Mouse (Mus musculus) urinary bladder, postnatal 36 days (tissue): Measurements from ENCODE around the gene Blmh.

Experiments
- DNase-seq, 2 experiments: peaks; one replicate each; pipeline ENCODE4 v3.0.0; 2022; ENCODE audit warnings: low spot score in 2 of 2, mixed read lengths in 1 of 2

The Blmh gene

DNA sequence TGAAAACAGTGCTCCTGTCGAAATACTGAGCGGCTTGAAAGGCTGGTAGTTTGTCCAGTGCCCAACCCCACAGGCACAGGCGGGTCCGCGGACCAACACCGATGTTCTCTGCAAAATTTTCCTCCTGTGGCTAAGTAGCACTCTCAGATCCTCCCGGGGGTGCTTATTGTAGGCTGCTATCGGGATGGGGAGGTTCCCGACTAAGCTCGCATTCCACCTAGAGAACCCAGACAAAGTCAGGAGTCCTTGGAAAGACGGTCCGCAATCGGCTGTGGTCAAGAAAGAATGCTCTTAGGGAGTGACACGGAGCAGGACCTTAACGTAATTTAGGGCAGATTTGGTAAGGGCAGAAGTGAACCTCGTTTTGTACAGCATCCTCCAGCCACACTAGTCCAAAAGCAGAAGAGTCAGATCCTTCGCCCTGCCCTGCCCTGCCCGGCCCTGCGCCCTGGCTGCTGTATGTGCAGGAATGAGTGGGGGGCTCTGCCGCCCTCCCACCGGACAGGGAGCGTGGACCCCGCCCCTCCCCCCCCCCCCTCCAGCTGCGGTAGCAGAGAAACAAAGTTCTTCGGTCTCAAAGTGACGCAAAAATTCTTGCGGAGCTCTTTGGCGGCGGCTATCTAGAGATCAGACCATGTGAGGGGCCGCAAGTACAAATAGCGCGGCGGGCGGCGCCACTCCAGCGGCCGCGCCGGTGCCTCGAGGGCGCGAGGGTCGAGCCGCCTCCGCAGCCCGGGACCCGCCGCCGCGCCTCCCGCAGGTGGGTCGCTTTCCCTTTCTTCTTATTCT lies 73.5 kb downstream of the Blmh start, which contains the start of gene Slc6a4:
Gene Slc6a4, plus strand, starts transcription at position 688 of the 789 bp plus-strand sequence.
- peak in 1 of 2 experiments; percentile 19 for DNase-seq

DNA sequence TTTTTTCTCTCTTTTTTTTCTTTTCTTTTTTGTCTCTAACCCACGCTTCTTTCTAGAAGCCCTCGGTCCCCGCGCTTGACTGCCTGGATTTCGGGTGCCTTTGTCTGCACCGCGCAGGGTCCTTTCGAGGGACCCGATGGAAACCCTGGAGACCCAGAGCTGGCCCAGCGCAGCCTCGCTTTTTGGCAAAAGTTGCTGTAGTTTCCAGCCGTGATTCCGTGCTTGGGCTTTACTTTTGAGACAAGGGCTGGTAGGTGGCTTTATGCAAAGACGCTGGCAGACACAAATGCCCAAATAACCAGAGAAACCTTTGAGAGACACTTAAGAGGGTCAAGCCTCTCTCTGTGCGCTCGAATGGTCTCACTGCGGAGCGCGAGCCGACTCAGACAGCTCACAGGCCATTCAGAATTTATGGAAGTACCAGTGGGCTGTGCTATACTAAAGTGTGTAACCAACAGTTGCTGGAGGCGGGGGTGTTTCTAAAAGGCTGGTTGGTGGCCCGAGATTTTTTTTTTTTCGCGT lies 74.2 kb downstream of the Blmh start:
- no peak for DNase-seq

DNA sequence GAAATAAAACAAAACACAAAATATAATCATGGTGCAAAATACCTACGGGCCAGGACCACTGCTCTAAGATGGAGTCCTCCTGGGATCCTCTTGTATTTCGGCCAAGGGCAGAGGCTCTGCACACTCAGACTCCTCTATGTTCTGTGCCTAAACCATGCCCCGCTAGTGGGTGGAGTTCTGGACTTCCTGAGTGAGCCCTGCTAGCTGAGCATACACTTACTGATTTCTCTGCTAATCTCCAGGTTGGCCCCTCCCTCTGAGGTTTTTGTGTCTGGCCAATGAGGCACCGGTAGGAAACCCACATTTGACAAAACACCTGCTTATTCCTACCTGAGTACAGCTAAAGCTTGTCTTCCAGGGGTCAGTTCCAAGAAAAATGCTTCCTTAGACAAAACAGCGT lies 76.1 kb downstream of the Blmh start:
- no peak for DNase-seq

DNA sequence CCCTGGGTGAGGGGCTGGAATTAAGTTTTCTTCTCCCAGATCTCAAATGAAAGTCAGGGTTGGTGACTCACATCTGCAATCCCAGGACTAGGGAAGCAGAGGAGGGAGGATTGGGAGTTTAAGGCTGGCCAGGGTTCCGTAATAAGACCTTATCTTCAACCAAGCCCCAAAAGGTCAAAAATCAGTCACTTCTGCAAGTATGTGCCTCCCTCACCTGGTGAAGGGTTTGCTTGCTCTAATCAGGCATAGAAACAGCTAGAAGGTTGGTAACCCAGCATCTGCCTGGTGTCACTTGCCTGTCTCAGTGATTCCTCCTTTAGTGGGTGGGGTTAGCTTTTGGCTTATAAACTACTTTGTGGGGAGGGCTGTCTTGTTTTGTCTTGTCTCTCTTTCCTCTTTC lies 77.8 kb downstream of the Blmh start:
- no peak for DNase-seq

DNA sequence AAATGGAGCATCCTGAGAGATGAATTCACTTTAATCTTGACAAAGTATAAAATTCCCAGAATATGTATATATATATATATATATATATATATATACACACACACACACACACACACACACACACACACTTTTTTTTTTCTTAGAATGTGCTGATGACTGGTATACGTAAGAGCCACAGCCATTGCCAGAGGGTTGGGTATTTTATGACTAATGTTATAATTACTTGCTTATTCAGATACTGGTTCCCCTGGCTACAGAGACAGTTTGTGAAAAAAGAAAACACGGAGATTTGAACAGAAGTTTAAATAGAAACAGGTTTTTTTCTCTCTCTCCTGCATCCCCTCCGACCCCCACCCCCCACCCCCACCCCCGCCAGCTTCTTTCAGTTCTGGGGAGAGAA lies 81.3 kb downstream of the Blmh start:
- no peak for DNase-seq

DNA sequence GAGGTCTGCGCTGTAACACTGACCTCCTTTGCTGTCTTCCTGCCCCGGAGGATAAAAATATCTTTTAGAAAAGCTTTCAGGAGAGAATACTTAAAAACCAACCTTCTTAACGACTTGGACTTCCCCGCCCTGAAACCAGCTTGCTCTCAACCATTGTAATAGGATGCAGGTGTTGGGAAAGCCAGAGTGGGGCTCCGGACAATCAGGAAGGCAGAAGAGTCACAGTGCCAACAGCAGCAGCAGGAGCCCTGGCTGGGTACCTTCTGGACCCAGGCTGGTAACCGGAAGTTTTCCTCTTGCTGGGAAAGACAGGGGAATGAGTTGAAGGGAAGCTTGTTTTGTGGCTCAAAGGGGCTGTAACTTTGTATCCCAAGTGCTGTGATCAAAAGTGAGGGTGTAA lies 82.0 kb downstream of the Blmh start:
- DNase-seq, result no peak

DNA sequence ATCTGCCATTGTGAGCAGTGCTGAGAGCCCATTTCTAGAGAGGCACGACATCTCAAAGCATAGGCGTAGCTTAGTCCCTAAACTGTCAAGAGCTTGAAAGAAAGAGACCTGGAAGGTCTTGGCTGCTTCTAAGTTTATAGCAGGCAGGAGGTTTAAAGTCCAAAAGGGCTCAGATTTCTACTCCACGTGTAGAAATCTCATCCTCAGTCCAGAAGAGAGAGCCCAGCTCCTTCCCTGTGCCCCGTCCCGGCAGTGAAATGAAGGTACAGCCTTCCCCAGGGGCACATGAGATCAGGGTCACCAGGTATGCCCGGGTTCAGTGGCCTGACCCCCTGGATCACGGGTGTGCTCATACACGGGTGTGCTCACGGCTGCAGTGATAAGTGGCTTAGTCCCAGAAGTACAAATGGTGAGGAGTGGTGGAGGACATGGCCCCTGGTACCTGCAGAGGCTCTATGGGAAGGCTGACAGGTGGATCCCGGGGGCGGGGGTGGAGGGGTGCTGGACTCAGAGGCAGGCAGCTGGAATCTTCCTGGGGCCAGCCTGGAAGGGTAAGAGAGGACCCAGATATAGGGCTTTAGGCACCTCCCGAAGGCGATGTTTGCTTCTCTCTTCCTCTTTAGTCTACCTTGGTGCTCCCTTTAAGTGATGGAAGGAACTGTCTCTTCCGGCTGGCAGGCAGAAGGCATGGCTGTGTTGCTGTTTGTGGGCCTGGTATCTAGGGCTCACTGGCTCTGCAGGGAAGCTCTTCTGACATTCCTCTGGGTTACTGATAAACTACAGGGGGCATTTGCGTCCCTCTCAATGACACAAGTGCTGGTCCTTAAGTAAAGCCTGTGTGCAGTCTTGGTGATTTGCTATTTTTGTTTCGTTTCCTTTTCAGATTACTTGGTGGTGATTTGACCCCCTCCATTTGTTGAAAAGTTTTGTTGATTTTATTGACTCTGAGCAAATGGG lies 84.7 kb downstream of the Blmh start:
- no peak for DNase-seq

DNA sequence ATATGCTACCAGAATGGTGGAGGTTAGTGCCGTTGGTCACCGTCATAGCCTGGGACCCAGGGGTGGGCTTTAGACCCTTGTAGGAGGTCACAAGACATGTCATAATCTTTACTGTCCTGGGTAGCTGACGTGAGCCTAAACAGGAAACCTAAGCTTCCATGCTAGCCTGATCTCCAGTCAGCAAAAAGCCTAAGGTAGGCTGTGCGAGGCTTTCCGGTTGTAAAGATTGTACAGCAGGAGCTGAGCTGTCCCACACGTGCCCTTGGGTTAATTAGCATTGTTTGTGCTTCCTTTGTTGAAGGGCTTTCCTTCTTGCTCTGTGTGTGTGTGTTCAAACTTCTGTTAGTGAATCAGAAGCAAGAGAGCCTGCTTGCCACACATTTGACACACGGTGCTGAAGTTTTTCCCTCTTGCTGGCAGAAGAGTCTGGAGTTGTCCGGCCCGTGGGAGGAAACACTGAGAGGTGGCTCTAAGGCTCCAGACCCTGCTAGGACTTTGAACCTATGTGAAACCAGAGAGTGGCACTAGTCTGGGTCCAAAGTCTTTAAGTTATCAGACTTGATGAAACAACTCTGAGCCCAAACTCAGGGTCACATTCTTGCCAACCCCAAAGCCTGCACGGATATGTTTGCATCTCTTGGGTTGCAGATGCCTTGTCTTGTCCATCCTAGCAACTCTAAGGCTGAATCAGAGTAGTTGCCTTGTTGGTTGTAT lies 86.3 kb downstream of the Blmh start:
- no peak for DNase-seq

DNA sequence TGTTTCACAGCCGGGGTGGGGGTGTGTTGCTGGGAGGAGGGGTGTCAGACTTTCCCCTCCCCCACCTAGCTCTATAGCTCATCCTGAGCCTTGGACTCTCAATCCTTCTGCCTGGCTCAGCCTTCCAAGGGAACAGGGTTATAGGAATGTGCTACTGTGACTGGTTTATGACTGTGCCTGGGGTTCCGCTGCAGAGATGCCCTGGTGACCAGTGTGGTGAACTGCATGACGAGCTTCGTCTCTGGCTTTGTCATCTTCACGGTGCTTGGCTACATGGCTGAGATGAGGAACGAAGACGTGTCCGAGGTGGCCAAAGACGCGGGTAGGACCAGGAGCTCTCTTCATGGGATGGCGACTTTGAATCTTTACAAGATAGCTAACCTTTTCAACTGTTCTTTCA lies 93.4 kb downstream of the Blmh start:
- DNase-seq, result no peak

DNA sequence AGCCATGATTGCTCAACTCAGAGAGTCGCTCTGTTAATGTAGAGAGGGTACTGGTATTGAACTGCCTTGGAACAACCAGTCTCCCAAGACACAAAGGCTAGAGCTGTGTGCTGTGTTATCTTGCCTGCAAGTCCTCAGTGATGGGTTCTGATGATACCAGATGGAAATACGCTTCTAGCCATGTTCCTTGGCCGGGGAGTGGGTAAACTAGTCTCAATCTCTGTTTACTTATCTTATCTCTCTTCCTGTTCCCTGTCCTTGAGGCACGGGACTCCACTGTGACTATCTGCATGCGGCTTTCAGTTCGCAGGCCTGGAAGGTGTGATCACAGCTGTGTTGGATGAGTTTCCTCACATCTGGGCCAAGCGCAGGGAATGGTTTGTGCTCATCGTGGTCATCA lies 94.9 kb downstream of the Blmh start:
- DNase-seq, result no peak

DNA sequence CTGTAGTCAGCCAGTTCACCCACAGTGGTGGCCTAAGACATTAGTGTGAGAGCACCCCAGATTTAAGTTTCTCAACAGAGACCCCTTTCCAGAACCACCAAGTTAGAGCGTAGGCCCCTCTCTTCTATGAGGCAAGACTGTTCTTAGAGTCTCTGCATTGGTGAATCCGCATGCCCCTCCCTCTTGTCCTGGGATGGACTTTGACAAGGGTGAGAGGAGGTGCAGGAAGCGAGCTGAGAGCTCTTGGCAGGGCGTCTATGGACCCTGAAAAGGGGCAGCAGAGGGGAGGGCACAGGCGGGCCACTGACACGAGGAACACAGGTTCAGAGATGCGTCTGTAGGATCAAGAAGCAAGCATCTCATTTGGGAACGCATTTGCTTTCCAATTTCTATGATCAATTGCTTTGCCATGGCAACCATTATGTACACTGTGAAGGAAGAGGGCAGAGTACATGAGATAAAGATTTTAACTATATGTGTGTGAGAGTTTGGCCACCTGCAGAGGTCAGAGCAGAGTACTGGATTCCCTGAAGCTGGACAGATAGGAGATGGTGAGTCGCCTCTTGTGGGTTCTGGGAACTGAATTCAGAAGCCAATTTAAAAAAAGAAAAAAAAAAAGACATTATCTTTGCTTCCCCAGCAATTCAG lies 97.3 kb downstream of the Blmh start:
- DNase-seq, result no peak

DNA sequence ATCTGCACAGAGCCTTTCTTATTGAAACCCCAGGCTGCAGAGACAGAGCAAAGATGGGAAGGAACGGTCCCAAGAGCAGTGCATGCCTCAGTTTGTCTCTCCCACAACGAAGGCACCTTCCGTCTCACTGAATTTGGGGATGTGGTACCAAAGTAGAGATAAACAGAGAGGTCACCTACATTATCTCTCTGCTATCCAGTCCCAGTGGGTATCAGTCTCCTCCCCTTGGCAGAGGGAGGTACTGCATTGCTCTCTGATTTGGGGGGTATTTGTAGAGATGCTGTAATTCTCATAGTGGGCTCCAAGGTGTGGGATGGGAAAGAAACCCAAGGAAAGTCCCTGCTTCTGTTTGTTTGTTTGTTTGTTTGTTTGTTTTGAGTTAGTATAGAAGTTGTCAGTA lies 102.0 kb downstream of the Blmh start:
- no peak for DNase-seq

DNA sequence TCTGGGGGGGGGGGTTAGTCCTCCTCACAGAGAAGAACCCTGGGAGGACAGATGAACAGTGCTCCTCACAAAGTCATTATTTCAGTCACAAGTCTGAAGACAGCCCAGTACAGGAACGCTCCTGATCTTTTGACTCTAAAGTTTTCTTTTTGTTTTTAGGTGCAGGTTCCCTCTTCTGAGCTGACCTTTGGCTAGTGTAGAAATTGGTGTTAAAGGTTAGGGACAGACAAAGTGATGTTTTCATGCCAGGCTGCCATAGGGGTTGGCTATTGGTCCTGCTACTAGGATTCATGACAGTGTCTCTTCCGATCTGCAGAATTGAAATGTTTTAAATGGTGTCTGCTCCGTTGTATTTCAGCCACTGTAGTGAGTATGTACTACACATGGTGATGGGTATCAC lies 103.5 kb downstream of the Blmh start:
- no peak for DNase-seq

DNA sequence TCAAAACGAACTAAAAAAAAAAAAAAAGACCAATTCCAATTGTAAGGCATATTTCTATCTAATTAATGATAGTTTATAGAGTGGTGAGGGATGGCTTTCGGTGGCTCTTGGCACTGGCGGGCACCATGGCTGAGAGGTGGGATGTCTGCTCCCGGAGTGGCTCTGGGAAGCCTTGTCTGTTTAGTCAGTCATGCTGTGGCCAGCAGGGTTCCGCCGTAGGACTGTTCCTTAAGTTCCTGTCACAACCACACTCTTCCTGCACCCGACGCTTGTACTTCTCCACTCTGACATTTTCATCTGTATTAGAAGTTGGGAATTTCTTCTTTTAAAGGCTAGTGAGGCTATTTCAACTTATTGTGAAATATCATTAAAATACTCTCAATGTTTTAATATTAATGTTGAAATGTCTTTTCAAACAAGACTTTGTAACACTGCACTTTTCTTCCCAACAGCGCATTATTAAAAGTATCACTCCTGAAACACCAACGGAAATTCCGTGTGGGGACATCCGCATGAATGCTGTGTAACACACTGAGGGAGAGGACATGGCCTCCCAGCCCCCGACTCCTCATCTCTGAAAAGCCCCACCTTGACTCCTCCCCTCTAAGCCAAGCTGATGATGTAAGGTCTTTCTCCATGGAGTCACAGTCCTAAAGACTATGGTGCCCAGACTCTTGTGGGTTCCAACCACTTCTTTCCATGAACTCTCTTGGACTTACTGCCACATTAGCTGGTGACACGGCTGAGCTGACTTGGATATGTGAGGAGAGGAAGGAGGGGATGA lies 106.7 kb downstream of the Blmh start:
- no peak for DNase-seq
